Mouse (Mus musculus): Measurements from ENCODE around the gene Rubcnl.

The Rubcnl gene

DNA sequence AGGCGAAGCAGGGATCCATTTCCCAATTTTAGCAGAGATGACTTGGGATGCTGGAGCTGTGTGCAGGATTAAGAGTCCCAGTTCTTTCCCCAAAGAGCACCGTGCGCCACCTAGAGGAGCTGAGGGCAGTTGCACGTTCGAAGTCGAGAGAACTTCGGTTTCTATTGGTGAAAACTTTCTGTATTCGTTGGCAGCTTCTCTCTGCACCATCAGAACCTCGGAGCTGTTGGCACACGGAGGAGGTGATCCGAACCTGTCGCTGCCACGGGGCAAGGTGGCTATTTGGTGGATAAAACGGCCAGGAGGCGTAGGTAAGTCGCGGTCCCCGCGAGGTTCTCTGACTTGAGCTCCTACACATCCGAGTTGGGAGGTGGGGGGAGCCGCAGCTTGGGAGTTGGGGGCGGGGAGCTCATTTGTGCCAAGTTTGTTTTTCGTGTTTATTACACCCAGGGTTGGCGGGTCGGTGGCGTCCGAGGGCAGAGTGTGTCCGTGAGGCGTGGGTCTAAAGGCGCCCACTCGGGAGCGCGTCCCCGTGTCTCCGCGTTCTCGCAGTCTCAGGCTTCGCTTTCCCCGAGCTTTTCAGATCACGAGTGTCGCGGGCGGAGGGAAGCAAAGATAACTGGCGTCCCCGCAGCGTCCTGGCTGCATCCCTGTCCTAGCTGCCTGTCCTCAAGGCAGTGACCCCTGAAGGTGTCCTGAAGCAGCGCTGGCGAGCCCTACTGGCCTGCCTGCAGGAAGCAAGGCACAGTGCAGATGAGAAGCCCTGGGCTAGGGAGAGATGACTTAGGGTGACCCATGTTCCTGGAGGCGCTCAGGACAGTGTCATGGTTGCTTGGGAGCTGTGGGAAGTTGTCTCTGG is at the start of gene Rubcnl:
Rubcnl (plus strand) TSS at position 172 of the 859 bp plus-strand sequence.
- DNase-seq (ENCODE audit: inconsistent ontology term): peak; percentile 85

DNA sequence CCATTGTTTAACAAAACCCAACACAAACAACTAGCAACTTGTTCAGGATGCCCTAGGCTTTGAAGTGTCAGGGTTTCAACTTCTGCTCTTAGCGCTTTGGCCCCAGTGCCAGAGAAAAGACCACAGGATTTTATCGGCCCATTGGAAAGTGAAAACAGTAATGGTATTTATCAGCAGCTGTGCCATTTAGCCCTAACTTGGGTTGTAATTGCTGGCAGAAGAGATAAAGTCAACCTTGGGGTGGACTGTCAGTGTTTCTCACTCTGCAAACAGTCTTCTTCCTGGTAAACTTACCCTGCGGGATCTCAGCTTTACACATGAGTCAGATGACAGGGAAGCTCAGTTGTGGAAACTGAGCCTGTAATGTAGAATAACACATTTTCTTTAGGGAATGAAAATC is 43.6 kb upstream of the Rubcnl start:
- DNase-seq (ENCODE audit: inconsistent ontology term): peak; percentile 7

DNA sequence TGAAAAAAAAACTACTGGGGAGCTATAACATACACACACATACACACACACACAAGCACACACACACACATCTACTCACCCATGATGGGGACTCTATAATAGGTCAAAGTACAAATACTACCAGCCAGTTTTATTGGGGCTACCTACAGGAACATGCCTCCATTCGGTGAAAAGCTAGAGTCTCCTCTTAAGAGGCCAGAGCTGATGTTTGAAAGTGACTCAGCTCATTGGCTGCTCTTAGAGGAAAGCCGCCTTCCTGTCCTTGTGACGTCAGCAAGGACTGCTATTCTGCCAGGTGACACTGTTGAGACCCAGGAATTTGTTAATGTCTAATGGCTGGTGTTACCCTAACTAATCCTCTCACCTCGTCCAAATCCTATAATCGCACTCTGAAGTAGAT is 43.1 kb upstream of the Rubcnl start:
- no peak for DNase-seq (ENCODE audit: inconsistent ontology term)

DNA sequence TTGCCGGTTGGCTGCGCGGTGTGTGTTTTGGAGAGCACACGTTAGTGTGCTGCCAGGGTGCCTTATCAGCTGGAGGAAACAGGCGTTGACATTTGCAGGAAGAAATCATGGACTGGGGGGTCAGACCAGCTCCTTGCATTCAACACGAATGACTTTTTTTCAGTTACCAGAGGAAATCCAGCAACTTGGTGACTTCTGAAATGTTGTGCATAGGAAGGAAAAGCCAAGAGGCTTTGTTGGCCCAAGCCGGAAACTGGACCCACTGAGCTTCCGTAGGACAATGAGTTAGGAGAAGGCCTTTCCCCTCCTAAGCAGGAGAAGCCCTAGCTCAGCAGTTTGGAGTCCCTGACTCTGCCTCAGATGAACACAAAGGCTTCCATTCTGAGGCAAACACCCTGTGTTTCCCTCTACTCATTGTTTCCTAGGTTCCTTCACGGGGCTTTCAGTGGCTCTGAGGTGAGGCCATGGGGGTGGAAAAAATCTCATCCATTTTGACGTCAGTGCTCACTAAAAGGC is 41.6 kb upstream of the Rubcnl start:
- no peak for DNase-seq (ENCODE audit: inconsistent ontology term)

DNA sequence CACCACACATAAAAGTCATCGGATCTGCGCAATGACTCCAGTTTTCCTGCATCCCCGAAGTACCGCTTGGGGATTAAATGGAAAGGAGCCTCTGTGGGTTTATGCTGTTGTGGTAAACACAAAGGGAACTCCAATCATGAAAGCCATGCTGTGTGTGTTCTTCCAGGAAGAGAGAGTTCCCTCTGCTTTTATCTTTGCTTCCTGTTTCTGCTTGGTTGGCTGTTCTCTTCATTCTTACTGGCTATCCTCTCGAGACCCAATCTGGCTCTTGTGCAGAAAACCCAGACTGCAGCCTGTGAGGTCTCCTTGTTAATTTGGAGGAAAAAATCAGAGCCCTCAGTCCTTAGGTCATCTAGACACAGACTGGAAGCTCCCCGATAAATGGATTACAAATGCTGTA is 38.9 kb upstream of the Rubcnl start:
- no peak for DNase-seq (ENCODE audit: inconsistent ontology term)

DNA sequence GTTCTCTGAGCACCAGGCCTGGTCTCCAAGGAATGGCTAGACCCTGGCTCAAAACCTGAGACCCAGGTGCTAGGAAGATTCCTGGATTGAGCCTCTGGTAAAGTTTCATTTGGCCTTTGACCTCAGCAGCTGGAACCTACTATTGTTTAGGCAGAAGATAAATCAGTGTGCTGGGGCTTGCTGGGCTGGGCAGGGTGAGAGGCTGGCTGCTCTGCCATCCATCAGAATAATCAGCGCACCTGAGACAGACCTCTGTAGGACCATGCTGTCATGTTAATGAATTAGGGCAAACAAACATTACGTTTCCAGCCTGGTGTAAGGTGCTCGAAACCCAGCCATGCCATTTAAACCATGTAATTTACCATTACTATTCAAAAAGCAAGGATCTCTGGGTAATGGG is 34.8 kb upstream of the Rubcnl start:
- DNase-seq (ENCODE audit: inconsistent ontology term): no peak

DNA sequence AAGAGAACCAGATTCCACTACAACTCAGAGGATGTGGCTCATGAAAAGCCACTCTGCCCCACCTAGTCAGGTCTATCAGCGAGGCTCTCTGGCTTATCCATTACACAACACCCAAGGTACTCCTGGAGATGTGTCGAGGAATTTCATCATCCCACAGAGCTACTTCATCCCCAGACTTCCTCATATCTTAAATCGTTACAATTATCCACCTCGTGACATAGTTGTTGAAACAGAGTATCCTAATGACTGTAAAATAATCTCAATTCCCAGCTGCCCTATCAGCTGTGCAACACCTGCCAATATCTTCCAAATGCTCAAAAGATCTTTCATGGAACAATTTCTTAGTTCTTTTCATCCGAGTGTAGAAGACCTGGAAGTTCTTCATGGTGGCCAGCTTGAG is 32.7 kb upstream of the Rubcnl start:
- DNase-seq (ENCODE audit: inconsistent ontology term): no peak

DNA sequence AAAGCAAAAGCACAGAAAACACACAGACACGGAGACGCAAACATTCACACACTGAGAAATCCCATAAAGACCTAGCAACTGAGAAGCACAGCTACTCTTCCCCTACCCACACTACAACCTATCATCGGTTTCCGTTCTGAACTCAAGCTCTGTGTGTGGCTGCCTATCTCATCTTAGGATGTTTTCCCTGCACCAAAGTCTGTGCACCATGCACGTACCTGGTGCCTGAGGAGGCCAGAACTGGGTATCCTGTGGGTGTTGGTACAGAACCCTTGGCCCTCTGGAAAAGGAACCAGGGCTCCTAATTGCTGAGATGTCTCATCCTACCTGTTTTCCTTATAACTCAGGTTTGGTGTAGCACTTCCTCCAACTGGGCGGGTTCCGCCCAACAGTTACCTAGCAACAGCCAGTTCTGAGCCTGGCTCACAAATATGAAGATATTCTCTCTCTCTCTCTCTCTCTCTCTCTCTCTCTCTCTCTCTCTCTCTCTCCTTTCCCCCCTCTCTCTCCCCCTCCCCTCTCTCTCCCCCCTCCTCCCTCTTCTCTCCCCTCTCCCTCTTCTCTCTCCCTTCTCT is 30.9 kb upstream of the Rubcnl start:
- DNase-seq (ENCODE audit: inconsistent ontology term): no peak

DNA sequence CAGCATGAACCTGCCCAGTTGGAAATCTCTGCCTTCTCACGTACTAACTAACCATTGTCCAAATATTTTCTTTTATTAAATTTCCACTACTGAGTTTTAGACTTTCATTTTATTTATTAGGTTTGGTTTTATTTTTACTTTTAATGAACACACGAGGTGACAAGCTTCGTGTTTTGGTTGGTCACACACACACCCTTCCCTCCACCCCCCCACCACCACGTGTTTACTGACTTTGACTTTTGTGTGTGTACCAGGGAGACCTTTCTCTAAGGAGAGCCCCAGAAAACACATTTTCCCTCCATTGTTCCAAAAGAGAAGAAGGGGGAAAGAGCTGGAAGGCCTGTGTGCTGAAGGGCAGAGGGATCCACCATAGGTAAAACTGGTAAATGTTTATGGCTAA is 30.2 kb upstream of the Rubcnl start:
- no peak for DNase-seq (ENCODE audit: inconsistent ontology term)

DNA sequence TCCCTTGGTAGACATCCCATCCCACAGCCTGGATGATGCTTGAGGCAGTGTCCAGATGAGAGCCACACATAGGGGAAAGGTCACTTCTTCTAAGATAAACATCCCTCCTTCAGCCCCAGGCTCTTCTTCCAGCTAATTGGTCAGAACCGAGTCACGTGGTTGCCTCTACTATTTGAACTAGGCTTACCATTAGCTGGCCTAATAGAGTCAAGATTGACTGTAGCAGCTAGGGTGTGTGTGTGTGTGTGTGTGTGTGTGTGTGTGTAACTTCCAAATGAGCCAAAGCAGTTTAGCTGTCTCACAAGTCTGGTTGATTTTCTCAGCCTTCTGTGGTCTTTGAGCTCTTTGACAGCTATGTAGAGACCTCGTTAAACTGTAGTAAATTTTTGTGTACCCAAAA is 29.3 kb upstream of the Rubcnl start:
- DNase-seq (ENCODE audit: inconsistent ontology term): no peak

DNA sequence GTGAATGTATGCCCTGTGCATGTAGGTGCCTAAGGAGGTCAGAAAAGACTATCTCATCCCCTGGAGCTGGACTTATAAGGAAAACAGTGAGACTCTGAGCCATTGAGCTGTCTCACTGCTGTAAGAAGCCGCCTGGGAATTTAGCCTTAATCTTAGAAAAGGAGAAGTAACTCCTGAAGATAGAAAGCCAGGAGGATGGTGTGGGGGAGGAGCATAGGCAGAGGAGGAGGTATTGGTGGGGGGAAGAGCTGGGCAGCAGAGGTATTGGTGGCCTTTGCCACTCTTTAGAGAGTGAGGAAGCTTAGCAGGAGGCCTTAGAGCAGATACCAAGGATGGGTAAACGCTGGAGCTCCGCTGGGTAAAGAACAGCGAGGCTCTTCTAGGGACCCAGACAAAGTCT is 26.5 kb upstream of the Rubcnl start:
- DNase-seq (ENCODE audit: inconsistent ontology term): no peak

DNA sequence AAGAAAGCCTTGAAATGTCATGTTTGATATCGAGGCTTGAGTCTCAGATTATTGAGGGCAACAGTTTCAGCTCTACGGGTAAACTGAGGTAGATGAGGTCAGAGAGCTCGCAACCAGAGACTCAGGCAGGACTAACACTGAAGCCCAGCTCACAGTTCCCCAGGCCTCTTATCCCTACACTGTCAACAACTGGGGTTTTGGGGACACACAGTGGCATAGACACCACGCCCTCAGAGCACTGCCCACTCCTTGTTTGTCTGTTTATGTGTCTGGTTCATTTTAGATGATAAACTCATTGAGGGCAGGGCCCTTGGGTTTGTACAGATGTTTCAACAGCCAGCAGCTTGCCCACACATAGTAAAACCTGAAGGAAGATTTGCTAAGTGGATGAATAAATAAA is 25.9 kb upstream of the Rubcnl start:
- no peak for DNase-seq (ENCODE audit: inconsistent ontology term)

DNA sequence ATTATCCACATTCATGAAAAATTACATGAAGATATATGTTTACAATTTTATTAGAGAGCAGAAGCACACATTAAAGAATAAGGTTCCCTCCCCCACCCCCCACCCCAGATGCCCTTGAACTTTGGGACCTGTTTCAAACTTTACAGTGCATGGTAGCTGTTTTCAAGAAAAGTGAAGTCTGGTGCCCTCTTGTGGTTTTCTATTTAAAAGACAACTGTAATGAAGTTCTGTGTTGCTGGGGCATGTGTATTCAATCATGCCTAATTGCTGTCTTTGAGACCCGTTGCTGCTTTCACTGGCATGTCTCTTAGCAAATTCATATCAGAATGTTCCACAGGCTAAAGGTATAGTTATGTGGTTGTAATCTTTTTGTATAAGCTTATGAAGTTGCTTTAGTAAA is 25.3 kb upstream of the Rubcnl start:
- DNase-seq (ENCODE audit: inconsistent ontology term): peak; percentile 62

DNA sequence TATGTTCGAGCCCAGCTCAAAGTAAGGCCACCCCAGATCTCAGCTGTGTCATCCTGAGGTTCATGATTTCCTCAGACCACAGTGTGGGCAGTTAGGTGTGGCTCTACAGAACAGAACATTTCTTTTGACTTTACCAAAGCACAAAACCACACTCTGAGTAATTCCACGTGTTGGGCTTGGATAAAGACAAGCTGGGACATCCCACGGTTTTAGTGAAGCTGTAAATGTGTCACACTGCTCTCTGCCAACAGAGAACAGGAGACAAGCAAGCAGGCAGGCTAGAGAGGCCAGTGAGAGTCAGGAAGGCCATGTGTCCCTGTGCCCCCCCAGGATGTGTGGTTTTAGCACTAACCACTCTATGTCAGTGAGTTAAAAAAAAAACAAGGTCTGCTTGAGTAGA is 19.3 kb upstream of the Rubcnl start:
- DNase-seq (ENCODE audit: inconsistent ontology term): peak; percentile 46

DNA sequence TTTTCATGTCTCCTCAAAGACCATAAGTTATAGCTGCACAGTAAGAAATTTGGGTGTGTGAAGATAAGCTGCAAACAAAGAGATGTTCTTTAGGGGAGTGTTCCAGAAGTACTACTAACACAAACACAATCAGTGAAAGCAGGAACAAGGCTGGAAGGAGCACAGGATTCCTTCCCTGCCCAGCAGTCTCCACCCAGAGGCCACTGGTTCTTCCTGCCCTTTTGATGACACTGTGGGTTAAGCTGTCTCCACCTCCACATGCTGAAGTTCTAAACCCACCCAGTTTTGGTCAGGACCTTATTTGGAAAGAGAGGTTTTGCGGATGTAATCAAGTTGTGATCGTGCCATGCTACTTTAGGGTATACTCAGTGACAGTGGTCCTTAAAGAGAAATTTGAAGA is 18.8 kb upstream of the Rubcnl start:
- no peak for DNase-seq (ENCODE audit: inconsistent ontology term)

DNA sequence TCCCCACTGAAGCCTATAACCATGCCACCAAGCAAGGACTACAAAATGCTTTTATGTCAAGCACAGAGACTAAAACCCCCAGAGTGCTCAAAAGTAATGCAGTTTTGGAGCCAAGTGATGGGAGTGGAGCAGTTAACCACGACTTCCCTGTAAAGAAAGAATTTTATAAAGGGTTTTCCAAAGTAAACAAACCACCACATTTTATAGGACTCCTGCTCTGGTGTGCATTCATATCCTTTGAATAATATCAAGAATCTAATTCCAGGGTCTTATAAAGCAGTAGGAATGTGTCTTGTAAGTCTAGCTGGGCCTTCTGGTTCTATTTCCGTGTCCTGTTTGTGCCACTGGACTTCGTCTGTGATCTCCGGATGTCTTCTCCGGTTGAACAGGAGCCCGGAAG is 14.5 kb upstream of the Rubcnl start:
- peak; percentile 56 for DNase-seq (ENCODE audit: inconsistent ontology term)

DNA sequence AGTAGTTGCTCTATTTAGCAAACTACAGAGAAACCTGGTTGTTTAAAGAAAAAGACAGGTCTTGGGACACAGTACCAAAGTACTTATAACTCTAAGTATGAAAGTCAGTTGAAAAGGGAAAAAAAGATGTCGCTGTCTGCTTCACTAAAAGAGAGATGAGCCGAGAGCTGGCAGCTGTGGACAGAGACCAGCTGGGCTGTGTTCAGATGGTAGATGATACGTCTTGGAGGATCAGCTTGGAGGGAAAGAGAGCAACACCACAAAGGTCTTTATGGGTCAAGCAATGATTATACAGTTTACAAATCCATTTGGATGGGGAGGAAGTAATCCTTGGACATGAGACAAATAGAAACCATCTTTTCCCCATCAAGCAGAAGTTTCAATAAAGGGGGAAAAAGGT is 12.5 kb upstream of the Rubcnl start:
- no peak for DNase-seq (ENCODE audit: inconsistent ontology term)

DNA sequence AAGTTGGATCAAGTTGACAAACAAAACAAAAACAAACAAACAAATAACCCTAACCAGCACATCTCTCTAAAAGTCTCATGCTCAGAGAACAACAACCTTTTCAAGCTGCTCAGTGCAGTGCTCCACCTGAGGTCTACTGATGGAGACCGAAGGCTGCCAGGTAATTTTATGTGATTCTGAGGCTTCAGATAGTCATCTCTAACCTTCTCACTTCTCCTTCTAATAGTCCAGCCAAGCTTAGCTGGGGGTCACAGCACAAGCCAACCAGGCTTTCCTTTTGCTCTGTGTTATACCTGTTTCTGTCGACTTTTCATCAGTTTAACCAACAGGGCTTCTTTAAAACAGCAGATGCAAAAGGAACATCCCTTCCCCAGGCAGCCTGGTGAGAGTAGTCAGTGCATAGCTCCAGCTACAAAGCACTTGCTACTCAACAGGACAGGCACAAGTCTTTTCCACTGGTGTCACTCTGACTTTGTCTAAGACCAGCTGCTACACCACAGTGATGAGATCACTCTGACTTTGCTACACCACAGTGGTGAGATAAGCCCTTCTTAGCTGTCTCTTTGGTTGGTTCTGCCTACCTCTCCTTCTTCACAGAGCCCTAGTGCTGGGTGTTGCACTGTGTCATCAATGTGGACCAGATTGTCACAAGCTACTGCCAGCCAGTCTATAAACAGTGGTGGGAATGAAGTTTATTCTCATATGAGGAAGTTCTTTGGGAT is 10.2 kb upstream of the Rubcnl start:
- DNase-seq (ENCODE audit: inconsistent ontology term): no peak

DNA sequence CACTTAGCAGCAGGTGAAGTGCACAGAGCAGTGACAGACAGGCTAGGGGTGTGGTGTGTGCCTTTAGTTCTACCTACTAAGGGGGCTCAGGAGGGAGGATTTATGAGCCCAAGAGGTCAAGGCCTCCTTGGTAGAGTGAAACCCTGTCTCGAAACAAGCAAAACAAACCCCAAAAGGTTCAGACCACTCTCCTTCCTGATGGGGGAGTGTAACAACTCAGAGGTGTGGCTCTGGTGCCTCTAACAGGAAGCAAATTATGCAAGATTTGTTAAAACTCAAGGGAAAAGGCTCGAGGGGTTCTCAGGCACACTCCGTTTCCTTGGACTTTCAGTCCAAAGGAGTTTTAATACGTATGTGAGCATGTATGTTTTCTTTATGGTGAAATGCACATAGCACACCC is 5.5 kb upstream of the Rubcnl start:
- DNase-seq (ENCODE audit: inconsistent ontology term): no peak

DNA sequence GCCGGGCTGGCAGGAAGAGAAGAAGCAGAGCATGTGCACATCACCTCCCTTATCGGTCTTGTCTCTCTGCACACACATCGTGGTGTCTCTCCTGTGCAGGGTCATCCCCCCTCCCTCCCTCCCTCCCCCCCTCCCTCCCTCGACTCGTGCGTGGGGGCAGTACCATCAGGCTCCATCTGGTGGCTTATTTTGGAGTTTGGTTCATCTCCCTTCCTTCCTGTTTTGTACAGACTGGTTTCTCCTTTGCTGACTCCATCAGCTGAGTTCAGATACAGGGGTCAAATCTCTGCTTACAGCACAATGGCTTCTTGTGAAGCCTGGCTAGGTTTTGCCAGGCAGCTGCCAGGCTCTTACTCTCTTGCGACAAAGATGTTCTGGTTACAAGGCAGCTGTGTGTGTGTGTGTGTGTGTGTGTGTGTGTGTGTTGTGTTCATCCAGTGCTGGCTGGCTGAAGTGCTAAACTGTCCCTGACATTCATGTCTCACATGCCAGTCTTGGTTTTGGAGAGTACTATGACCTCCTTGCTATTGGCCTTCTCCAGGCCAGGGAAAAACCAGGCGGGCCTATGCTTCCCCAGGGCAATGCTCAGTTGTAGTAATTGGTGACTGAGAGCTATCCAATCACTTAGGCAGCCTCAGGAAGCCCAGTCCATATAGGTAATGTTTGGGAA is 4.7 kb upstream of the Rubcnl start:
- peak; percentile 41 for DNase-seq (ENCODE audit: inconsistent ontology term)

DNA sequence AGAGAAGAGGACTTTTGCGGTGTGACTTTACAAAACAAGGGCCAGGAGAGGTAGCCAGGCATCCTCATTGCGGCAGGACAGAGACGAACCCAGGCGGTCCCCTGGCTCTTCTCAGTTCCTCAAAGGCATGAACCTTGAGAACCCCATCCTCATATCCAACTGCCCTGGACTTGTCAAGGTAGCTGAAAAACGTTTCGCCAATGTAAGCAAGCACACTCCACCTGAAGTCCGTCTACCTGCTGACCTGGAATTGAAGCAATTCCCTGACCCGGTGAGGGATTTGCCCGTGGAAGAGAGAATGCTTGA is 841 bp downstream of the Rubcnl start:
- no peak for DNase-seq (ENCODE audit: inconsistent ontology term)

DNA sequence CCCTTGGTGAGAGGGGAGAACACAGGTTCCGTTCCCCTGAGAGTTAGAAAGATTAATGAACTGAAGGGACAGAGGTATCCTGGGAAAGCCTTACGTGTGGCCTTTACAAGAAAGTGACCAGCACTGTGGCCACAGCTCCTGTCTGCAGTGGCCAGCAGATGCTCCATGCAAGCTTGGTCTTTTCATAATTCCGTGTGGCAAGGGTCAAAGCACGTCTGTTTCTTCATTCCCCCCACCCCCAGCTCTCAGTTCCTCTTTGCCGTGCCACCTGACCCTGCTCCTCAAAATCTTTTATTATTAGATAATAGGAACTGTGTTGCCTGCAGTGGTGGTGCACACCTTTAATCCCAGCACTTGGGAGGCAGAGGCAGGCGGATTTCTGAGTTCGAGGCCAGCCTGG is 1.4 kb downstream of the Rubcnl start:
- no peak for DNase-seq (ENCODE audit: inconsistent ontology term)

All from Muller cell, postnatal 12 days (primary cell).